In genomic region chr5:150367027-150367426, GRCm38 (mm10) we compare ENCODE assay signal across 12 mouse cellular contexts.
DNase-seq lines count a peak whose midpoint lies in the region; ATAC-seq and TF ChIP-seq lines count a peak whose summit lies in the region.
"Had no signal": no experiment of that assay in that cellular context is flagged by ENCODE, and none has a peak within 500 bp of the region (broad histone marks: within the 10 kb centered on the region; RNA-seq: fewer than 3 reads in every experiment).

No protein-coding gene starts in this region.

- H3K27ac ChIP-seq in heart, embryonic 10.5 days: no peak overlapping the region
- H3K27ac ChIP-seq in lung, embryonic 14.5 days (ENCODE audit: low read depth): no peak overlapping the region
- H3K27ac ChIP-seq in MEL (ENCODE audit: control insufficient read depth, low read depth, low read length): no peak overlapping the region
- H3K27ac ChIP-seq in stomach, postnatal 0 days (replicated peaks): no peak overlapping the region
- H3K27ac ChIP-seq: hindbrain, embryonic 10.5 days; midbrain, embryonic 13.5 days had no signal

- H3K36me3 ChIP-seq in heart, embryonic 10.5 days: peaks cover 44% of the 10 kb centered on the region
- H3K36me3 ChIP-seq in lung, embryonic 14.5 days (ENCODE audit: insufficient read depth): no peaks in the 10 kb centered on the region
- 0 out of 4 replicates have a peak, but pooled peaks cover 0 to 2% of the 10 kb centered on the region in 2 experiments for H3K36me3 ChIP-seq in MEL (ENCODE audit: control insufficient read depth in 1 of 2, insufficient read depth in 2 of 2, low read length in 2 of 2)
- no peaks in the 10 kb centered on the region; the same call in 1 of the 2 replicates for H3K36me3 ChIP-seq in stomach, postnatal 0 days (ENCODE audit: control insufficient read depth, insufficient read depth, low read length)
- H3K36me3 ChIP-seq: hindbrain, embryonic 10.5 days had no signal

- no peaks in the 10 kb centered on the region for H3K27me3 ChIP-seq in heart, embryonic 10.5 days (ENCODE audit: insufficient read depth, poor library complexity, severe bottlenecking)
- H3K27me3 ChIP-seq in lung, embryonic 14.5 days (ENCODE audit: insufficient read depth, low read length): no peaks in the 10 kb centered on the region
- H3K27me3 ChIP-seq in MEL (ENCODE audit: control insufficient read depth in 1 of 2, insufficient read depth in 2 of 2, low read length in 2 of 2): no peaks in the 10 kb centered on the region
- H3K27me3 ChIP-seq in stomach, postnatal 0 days (ENCODE audit: control insufficient read depth, insufficient read depth, low read length): no peaks in the 10 kb centered on the region
- H3K27me3 ChIP-seq: midbrain, embryonic 13.5 days had no signal

- H3K9me3 ChIP-seq in heart, embryonic 10.5 days: no peaks in the 10 kb centered on the region
- H3K9me3 ChIP-seq in lung, embryonic 14.5 days (ENCODE audit: low read depth, low read length): no peaks in the 10 kb centered on the region; the same call in 1 of the 2 replicates
- H3K9me3 ChIP-seq in MEL (replicated peaks; ENCODE audit: insufficient read depth, low read length): no peaks in the 10 kb centered on the region
- no peaks in the 10 kb centered on the region for H3K9me3 ChIP-seq in stomach, postnatal 0 days (ENCODE audit: control insufficient read depth, low read length)
- H3K9me3 ChIP-seq: midbrain, embryonic 13.5 days had no signal

- peak; percentile 36 for DNase-seq in heart, adult 11 months
- no peak for DNase-seq in heart, embryonic 10.5 days (ENCODE audit: low spot score)
- DNase-seq in lung, embryonic 14.5 days: no peak
- DNase-seq in lung, postnatal 10 days: no peak
- DNase-seq in MEL (ENCODE audit: low read depth, low spot score): peak; percentile 55
- DNase-seq in stomach, postnatal 0 days (ENCODE audit: low spot score): no peak
- no peak for DNase-seq in kidney, adult 11 months
- DNase-seq: gastrocnemius, postnatal 25 days; kidney, adult 18-20 months; thymus, adult 18-20 months had no signal

- TF ChIP-seq EP300 in MEL (IDR thresholded peaks at IDR 0.05; ENCODE audit: low read depth in 1 of 2, low read length in 2 of 2): no peak
- no peak for TF ChIP-seq EP300 in stomach, postnatal 0 days (optimal IDR thresholded peaks at IDR 0.05)

- H3K4me3 ChIP-seq in heart, embryonic 10.5 days: no peak overlapping the region
- no peak overlapping the region for H3K4me3 ChIP-seq in lung, embryonic 14.5 days (ENCODE audit: low read depth, low read length)
- no peak overlapping the region for H3K4me3 ChIP-seq in MEL (ENCODE audit: control insufficient read depth in 1 of 2, insufficient read depth in 1 of 2, low read depth in 2 of 2, low read length in 2 of 2)
- H3K4me3 ChIP-seq in stomach, postnatal 0 days (ENCODE audit: low read depth, low read length): no peak overlapping the region
- H3K4me3 ChIP-seq: hindbrain, embryonic 10.5 days; midbrain, embryonic 13.5 days had no signal

- 82% methylated on average over 4 of the region's 4 CpGs for WGBS in heart, embryonic 10.5 days
- 76% methylated on average over 4 of the region's 4 CpGs for WGBS in lung, embryonic 14.5 days
- WGBS in stomach, postnatal 0 days: 87% methylated on average over 4 of the region's 4 CpGs

- peaks cover 20% of the 10 kb centered on the region for H3K4me1 ChIP-seq in heart, embryonic 10.5 days
- H3K4me1 ChIP-seq in lung, embryonic 14.5 days (ENCODE audit: insufficient read depth): no peaks in the 10 kb centered on the region
- H3K4me1 ChIP-seq in MEL (ENCODE audit: control insufficient read depth in 1 of 2, insufficient read depth in 2 of 2, low read length in 2 of 2): no peaks in the 10 kb centered on the region; a peak in 1 of 4 replicates
- no peaks in the 10 kb centered on the region for H3K4me1 ChIP-seq in stomach, postnatal 0 days (replicated peaks; ENCODE audit: control insufficient read depth, insufficient read depth)
- H3K4me1 ChIP-seq: hindbrain, embryonic 10.5 days; midbrain, embryonic 13.5 days had no signal

- ATAC-seq in lung, embryonic 14.5 days (ENCODE audit: insufficient read depth): no peak
- no peak for ATAC-seq in stomach, postnatal 0 days (ENCODE audit: low FRiP score, low TSS enrichment)
- ATAC-seq: midbrain, embryonic 13.5 days had no signal

- no peak overlapping the region for H3K9ac ChIP-seq in lung, embryonic 14.5 days
- H3K9ac ChIP-seq in MEL (ENCODE audit: control insufficient read depth, low read depth, low read length, poor library complexity, severe bottlenecking): no peak overlapping the region
- no peak overlapping the region for H3K9ac ChIP-seq in stomach, postnatal 0 days (ENCODE audit: low read length)
- H3K9ac ChIP-seq: midbrain, embryonic 13.5 days had no signal

- no peaks in the 10 kb centered on the region for H3K79me2 ChIP-seq in MEL (ENCODE audit: control insufficient read depth, insufficient read depth, low read length, poor library complexity)

- H3K4me2 ChIP-seq in lung, embryonic 14.5 days: no peak overlapping the region
- no peak overlapping the region for H3K4me2 ChIP-seq in stomach, postnatal 0 days (replicated peaks; ENCODE audit: low read depth)
- H3K4me2 ChIP-seq: midbrain, embryonic 13.5 days had no signal

- TF ChIP-seq RAD21 in MEL (IDR thresholded peaks at IDR 0.05; ENCODE audit: low read depth, low read length): no peak; the same call in none of the 2 replicates

- TF ChIP-seq CTCF in lung, embryonic 14.5 days (IDR thresholded peaks at IDR 0.05; ENCODE audit: low read depth): peak; percentile 42
- peak; percentile 27 to 72 (median 49) for TF ChIP-seq CTCF in MEL (IDR thresholded peaks at IDR 0.05 in 2 of 3, conservative IDR thresholded peaks at IDR 0.05 in 1 of 3; ENCODE audit: control insufficient read depth in 1 of 3, insufficient read depth in 1 of 3, low read depth in 2 of 3, low read length in 3 of 3, poor library complexity in 1 of 3, severe bottlenecking in 1 of 3)
- TF ChIP-seq CTCF in stomach, postnatal 0 days (IDR thresholded peaks at IDR 0.05; ENCODE audit: low read depth): peak; percentile 50

- no peak for TF ChIP-seq POLR2A in MEL (IDR thresholded peaks at IDR 0.05; ENCODE audit: control insufficient read depth in 1 of 2, insufficient read depth in 1 of 2, low read depth in 1 of 2, low read length in 2 of 2, poor library complexity in 1 of 2)

TF ChIP-seq in MEL, 35 proteins besides CTCF, POLR2A, EP300 and RAD21:
- TF ChIP-seq SMC3 (IDR thresholded peaks at IDR 0.05; ENCODE audit: low read depth, low read length): peak; percentile 44
- no peak for TF ChIP-seq ZKSCAN1 (IDR thresholded peaks at IDR 0.05; ENCODE audit: low read depth, low read length)

Comparison
In these comparisons a context has a peak if more than half of its experiments do, and no peak if none do; other contexts are left out.
1. DNase-seq: peak in heart, adult 11 months (single experiment) and MEL (single experiment); none in heart, embryonic 10.5 days (single experiment), lung, embryonic 14.5 days (single experiment), lung, postnatal 10 days (single experiment), stomach, postnatal 0 days (single experiment) and kidney, adult 11 months (single experiment).
2. Peak in every context shown above with its lines, with median percentiles within 50 percentile points of each other: CTCF ChIP-seq.